Mouse (Mus musculus): Measurements from ENCODE around the gene 4930447C04Rik.

DNA sequence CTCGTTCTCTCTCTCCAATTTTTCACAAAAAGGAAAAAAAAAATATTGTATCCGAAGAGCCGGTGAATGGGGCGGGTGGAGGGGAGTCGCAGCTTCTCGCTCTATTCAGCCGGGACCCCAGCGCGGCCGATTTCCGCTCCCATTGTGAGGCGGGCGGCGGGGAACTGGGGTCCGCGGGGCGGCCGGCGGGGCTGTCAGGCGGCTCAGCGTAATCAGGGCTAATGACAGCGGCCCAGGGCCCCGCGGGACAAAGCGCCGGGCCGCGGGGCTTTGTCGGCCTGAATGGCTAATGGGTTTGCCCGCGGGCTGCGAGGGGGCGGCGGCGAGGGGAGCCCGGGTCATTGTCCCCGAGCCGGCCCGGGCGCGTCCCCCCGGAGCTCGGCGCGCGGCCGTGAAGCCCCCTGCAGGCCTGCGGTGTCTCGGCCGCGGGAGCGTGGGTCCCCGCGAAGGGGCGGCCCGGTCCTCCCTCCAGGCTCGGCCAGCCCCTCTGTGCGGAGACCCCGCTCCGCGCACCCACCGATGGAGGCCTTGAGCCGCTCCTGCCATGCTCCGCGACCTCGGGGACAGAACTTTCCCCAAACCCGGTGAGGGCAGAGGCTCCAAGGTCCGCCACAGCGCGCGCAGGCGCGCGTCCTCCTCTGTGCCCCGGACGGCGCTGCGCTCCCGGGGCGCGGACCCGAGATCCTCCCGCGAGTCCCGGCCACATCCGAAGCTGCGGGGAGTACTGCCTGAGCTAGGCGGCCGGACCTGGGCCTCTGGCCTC, 4.9 kb upstream of the 4930447C04Rik start:
- TF ChIP-seq CTCF (IDR thresholded peaks at IDR 0.05; ENCODE audit: low read depth), result no peak
- no peak for TF ChIP-seq EP300 (optimal IDR thresholded peaks at IDR 0.05)
